Mouse (Mus musculus) spleen, adult 2 months (tissue): ENCODE results near the gene Fam172a.

Experiments
- CTCF ChIP-seq: fragments of 200-500 bp; IDR thresholded peaks from 2 replicates; pipeline ENCODE4 v1.5.1; 2011; ENCODE audit warnings: mild to moderate bottlenecking, inconsistent platforms; ENCODE audit not compliant: insufficient read depth, insufficient read length, insufficient replicate concordance; ENCODE audit errors: extremely low read depth
- POLR2A ChIP-seq: fragments of 200-500 bp; IDR thresholded peaks from 2 replicates; pipeline ENCODE4 v1.6.1; 2011; ENCODE audit warnings: low read depth, low read length, inconsistent platforms

DNA sequence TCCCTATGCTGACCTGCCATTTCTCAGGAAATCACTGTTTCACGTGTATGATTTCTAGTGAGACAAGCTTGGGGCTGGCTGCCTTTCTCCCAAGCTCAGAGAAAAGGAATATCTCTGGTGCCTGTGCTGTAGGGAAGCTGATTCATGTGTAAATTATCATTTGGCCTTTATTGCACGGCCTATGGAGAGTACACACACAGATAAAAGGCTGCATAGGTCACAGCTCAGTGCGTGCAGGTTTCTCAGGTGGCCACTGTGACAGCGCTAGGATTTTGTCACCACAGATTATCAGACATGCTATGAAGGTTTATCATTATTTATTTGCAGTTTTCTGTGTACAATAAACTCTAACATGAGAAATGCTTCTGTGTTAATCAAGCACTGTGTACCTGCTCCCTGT lies 408.8 kb downstream of the Fam172a start:
- TF ChIP-seq CTCF = no peak
- TF ChIP-seq POLR2A = no peak
